Mouse (Mus musculus) adipocyte (in vitro differentiated cells): ENCODE results near the gene Tpst1.
"Not testable (repeated sequence)": the region's sequence is repeated elsewhere in the genome, so short reads cannot be mapped to it uniquely, and the experiment has no call there.

Source experiments
- DNase-seq: peaks from one replicate; pipeline ENCODE4 v3.0.0-alpha.2; 2016; ENCODE audit warnings: low spot score

Tpst1 gene

DNA sequence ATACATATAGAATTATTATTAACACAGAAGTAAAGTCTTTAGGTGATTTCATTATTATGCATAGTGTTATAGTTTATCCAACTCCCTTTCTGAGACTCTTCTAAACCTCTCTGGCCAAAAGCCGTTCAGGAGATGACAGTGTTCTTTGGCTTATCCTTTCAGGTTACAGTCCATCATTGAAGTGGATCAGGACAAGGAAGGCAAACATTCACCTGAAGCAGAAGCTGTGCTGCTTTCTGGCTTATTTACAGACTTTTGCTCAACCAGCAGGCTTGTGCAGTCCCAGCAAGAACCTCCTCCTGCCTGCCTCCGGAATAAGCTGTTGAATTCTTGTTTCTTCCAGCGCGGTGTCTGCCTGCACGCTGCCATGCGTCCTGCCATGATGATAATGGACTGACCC, at the start of gene Tpst1:
Gene Tpst1, plus strand, starts transcription at position 301 of the 400 bp plus-strand sequence.
- no peak for DNase-seq

DNA sequence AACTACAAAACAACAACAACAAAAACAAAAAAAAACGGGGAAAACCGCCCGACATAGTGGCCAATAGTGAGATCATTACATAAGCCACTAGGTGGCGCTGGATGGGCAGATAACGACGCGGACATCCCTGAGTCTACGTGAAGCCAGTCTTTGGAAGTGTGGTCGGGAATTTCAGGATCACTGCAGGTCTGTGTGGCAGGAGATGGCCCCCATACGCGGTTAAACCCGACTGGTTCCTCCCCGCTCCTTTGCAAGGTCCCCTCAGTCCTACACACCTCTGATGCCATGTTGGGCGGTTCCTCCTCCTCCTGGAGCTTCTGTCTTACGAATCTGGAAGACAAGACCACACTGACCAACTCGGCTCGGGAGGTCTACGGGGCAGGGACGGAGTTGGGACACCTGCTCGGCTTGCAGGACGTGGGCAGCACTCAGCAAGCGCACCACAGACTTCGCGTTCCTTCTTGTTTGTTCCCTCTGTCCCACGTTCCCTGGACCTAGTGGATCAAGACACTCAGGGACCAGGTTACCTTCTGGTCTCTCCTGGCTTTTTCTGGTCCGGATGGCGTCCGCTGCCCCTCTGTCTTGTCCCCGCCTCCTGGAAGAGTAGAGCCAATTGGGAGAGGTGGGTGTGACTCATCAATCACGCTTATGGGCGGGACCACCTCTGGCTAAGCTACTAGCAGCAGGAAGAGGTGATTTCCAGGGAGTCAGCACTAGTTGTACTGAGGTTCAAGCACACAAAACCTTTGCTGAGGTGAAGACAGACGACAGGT, 49.2 kb upstream of the Tpst1 start:
- DNase-seq = peak; percentile 98

DNA sequence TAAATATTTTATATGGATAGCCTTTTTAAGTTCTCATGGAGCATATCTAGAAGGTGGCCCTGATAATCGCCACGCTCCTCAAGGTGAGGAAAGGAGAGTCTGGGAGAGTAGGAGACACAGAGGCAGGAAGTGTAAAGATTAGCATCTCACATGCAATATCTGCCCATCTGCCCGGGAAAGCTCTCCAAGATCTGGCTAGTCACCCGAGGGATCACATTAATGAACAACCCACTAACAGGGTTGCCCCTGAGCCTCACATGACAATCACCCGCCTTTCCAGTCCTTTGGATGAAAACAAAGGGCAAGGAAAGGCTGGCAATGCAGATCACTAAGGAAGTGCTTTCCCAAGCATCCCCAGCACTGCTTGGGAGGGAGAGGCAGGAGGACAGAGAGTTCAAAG, 46.0 kb upstream of the Tpst1 start:
- DNase-seq = no peak

DNA sequence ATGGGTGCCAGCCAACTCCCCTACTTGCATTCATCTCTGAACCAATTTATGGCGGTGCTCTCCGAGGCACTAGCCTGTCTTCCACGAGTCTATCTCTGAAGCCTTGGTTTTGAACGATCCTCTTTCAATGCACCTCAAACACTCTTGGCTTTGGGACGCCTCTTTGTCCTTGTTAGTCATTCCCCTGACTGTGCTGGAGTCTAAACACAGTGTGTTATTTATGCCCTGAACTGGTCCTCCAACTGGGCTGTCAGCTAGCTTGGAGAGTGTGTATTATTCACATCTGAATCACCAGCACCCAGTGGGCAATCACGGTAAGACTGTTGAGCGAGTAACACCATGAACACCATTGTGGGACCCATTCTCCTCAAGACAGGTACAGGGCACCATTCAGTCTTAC, 45.4 kb upstream of the Tpst1 start:
- DNase-seq = no peak

DNA sequence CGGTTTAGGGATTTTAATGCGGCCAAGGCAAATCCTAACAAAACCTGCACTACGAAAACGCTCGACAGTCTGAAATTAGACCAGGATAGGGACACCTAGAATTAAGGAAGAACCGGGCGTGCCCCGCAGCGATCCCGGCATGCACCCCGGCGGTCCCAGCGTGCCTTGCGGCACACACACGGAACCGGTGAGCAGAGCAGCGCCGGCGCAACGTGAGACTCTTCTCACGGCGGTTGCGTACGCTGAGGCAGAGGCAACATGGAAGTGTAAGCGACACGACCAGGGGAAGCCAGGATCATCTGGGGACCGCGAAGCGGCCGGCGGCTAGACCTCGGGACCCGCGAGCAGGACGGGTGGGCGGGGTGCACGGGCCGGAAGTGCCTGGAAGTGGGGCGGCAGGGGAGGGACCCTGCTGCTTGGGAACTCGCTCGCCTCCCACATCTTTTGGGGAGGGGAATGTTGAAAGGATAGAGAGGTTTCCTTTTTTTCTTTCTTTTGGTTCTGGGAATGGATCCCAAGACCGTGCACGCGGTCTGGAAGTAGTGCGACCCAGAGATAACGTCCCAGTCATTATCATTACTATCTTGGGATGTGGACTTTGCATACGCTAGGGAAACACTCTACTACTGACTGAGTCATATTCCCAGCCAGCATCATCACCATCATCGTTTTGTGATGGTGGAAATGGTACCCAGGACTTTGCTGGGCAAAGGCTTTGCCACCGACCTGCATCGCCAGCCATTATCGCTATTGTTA, 43.8 kb upstream of the Tpst1 start, which contains the start of the genes Asl and Crcp:
Gene Asl, minus strand, starts transcription at position 106 of the 756 bp plus-strand sequence.
Gene Crcp, plus strand, starts transcription at position 149 of the 756 bp plus-strand sequence.
- DNase-seq = peak; percentile 77

DNA sequence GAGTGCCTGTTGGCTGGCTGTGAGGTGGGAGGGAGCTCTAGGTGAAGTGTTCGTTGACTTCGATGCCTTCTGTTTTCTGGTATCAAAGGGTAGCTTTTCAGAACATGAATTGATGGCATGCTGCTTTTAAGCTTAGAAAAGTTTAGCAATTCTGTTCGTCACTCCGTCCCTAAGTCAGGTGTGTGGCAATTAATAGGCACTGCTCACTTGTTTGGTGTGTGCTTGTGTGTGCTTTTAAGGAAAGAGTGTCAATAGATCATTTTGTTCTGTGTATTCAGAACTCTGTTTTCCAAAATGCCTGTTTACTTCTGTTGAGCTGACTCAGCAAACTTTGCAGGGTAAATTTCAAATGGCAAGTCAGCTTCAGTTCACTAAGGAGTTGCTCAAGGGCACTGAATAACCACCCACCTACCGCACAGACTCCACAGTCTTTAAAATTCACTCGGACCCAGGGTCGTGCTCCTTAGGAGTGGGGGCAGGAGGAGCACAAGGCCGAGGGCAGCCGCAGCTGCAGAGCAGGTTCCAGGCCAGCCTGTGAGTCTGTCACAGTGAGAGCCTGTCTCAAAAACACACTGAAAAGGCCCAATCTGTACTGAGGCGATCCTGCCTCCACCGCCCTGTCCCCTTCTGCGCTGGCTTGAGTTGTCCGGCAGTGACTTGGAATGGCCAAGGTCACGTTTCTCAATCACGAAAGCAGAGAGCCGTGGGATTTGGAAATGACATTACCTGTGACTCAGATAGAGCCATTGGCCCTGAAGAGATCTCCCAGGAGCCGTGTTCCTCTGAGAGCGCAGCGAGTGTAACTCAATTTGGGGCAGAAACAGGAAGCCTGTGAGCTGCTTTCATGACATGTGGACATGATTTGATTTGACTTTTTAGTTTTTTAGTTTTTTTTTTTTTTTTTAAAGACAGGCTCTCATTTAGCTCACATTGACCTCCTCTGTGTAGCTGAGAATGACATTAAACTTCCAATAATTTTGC, 41.4 kb upstream of the Tpst1 start:
- no peak for DNase-seq

DNA sequence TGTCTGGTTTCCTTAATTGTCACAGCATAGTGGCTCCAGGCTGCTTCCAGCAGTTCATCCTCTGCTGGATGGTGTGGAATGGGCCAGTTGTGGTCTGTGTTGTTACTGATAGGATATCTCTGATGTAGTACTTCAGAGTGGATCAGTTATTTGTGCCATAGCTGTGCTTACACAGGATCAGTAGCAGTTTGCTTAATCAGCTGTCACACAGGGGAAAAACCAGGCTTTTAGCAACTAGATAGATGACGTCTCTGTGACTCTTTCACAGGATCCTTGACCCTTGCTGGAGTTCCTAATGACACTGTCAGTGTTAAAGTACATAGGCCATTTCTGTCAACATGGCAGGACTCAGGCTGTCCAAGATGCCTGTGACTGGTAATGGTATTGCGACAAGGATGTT, 39.3 kb upstream of the Tpst1 start:
- no peak for DNase-seq

DNA sequence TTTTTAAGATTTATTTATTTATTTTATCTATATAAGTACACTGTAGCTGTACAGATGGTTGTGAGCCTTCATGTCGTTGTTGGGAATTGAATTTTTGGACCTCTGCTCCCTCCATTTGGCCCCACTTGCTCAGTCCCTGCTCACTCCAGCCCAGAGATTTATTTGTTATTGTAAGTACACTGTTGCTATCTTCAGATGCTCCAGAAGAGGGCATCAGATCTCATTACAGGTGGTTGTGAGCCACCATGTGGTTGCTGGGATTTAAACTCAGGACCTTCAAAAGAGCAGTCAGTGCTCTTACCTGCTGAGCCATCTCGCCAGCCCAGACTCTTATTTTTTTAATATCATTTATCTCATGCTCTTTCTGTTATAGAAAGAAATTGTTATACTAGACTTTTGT, 36.8 kb upstream of the Tpst1 start:
- DNase-seq = not testable (repeated sequence)

DNA sequence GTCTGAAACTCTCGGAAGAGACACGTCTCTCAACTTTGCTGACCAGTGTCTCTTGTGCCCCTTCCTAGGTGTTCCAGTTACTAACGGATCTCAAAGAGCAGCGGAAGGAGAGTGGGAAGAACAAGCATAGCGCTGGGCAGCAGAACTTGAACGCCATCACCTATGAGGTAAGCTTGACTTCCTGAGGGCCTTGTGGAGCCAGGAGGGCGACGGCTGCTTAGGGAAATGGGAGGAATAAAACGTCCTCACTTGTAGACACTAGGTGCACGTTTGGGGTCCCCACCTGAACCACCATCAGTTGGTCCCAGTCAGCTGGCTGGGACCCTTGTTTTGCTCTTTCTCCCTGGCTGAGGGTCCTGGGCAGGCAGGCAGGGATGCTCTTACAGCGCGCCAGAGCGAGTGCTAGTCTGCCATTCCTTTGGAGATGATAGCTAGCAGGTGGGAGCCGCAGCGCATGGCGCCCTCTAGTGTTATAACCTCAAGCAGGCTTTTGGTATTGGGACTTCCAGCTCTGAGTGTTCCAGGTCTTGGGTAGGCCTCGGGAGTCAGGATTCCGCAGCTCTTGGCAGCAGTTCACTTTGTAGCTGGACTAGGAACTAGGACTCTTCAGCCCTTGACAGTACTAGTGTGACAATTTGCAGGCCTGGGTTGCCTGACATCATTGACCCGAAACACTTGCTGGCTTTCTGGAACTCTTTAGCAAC, 35.2 kb upstream of the Tpst1 start:
- peak; percentile 79 for DNase-seq

DNA sequence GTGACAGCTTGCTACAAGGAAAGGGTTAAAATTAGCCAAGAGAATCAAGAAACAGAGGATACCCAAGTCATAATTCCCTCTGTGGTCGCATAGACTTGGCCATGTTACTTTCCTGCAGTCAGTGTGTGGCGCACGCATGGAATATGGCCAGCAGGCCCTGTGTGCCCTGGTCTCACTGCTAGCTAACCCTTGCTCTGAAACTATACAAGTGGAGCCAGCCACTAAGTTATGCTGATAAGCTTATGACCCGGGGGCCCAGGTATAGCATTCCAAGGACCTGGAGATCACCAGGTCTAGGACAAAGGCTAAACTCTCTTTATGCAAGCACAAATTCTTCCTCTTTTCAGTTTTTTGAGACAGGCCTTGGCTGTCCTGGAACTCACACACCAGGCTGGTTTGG, 32.3 kb upstream of the Tpst1 start:
- DNase-seq = no peak

DNA sequence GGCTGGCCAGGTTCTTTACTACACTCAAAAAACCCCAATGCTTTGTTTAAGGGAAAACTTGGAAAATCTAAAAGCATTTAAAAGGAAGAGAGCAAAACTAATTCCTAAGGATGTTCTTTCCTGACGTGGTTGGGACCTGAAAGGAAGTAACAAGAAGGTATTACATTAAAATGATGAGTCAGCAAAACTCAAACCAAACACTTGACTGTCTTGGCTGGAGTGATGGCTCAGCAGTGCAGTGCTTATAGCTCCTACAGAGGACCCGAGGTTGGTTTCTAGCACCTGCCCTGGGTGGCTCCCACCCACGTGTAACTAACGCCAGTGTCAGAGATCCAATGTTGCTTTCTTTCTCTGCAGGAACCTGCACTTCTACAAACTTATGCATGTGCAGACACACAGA, 31.9 kb upstream of the Tpst1 start:
- DNase-seq = no peak

DNA sequence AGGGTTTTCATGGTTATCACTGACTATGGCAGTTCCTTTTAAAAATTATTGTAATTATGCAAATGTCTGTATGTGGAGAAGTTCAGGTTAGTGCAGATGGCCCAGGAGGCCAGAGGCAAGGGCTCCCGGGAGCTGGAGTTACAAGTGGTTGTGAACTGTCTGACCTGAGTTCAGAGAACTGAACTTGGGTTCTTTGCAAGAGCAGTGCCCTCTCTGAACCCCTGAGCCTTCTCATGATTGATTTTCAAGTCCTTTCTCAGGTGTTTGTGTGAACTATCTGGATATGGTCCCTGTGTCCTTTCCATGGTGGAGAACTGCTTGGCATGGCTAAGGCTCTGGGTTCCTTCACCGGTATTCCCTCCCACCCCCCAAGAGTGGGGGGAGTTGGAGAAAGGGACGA, 29.4 kb upstream of the Tpst1 start:
- peak; percentile 46 for DNase-seq

DNA sequence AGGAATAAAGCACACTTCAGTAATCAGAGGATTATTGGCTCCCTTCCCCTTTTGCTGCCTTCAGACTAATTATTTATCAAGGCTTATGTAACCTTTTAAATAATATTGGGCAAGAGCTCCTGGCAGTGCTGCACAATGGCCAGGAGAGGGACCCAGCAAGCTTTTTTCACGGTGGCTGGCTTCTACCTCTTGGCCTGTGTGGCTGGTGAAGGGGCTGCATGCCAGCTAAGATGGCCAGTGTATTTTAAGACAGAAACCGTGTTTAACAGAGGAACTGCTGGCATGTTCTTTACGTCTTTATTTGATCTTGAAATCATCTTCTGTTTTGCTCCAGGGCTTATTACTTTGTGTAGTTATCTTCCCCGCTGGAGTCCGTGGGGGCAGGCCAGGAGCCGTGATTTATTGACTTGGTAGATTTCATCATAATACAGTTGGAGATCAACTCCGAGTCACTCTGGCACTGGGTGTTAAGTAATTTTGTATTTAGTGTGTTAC, 28.9 kb upstream of the Tpst1 start:
- DNase-seq = peak; percentile 96

DNA sequence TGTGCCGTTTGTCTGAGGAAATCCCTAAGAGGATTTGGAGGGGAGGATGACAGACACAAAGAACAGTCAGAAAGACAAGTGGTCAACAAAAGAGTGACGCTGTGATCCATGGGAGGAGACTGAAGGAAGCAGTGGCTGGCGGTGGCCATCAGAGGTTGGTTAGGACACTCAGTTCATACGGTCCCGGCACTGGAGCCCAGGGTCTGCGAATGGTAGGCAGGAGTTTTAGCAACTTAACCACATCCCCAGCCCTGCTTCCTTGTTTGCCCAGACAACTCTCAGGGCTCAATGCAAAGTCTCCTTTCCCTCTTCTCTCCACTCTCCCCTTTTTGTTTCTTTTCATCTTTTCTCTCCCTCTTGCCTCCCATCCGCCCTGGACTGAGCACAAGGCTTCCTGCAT, 27.0 kb upstream of the Tpst1 start:
- no peak for DNase-seq

DNA sequence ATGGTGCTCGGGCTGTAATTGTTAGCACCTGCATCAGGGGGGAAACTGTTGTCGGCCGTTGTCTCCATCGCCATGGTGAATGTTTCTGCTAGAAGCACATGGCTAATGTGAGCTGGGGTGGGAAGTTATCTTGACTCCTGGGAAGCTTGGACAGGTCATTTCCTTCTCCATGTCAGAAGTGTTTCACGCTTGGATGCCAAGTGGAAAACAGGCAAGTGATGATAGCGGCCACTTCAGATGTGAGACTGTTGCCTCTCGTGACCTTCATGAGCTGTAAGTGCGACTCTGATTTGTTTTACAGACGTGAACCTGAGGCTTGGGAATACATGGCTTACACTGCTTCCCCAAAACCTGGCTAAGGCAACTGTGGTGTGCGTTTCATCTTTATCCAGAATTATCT, 26.5 kb upstream of the Tpst1 start:
- no peak for DNase-seq

DNA sequence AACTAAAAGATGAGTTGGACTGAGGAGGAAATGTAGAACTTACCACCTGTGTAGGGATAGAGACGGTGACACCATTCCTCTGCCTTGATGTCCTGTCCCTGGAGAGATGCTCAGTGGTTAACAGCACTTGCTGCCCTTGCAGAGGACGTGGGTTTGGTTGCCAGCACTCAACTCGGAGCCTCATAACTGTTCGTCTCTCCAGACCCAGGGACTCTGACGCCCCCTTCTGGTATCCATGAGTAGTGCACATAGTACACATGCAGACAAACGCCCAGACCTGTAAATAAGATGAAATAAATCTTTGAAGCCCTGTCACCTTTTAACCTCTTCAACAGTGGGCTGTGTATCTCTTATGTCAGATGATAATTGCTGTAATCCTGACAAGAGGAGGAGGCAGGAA, 26.1 kb upstream of the Tpst1 start:
- DNase-seq = no peak

DNA sequence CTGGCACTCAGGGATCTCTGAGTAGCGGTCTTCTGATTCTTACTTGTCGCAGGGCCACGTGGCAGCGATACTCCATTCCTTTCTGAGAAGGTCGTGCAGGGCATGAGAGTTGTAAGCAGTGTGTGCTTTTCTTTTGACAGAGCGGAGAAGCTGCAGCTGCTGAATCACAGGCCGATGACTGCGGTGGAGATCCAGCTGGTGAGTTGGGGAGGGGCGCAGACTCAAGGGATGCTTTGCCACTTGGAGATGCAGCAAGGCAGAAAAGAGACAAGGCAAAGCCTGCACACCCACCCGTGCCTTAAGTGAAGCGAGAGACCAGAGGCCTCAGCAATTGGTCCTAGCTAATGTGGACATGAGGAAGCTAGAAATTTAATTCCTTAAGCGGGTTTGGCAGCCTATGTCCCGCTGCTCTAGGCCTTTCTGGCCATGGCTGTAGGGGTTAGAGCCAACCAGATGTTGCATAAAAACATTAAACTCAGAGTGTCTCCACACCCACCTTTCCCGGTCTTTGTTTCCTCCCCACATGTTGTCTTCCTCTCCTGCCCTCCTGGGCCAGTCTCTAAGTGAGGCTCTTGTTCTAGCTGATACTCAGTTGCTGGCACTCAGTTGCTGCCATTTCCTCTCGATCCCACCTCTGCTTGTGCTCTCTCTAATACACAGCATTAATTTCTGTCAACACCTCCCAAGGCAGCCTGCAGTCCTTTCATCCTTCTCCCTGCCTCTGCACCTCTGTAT, 24.2 kb upstream of the Tpst1 start:
- DNase-seq = no peak

DNA sequence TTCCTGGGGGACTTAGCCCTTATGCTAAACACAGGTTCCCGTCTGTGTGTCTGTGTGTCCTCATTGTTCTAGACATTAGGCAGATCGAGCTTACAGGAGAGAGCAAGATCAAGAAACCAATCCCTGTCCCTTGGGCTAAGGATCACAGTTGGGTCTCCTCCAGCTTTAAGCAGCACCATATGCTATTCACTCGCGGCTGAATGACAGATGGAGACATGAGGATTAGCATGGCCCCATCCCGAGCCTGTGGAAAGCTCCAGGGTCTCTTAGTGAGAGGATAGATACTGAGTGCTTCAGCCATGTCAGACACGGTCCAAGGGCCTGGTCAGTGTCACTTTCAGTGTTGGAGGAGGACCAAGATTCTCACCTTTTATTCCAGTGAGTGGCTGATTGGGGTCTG, 22.7 kb upstream of the Tpst1 start:
- no peak for DNase-seq

DNA sequence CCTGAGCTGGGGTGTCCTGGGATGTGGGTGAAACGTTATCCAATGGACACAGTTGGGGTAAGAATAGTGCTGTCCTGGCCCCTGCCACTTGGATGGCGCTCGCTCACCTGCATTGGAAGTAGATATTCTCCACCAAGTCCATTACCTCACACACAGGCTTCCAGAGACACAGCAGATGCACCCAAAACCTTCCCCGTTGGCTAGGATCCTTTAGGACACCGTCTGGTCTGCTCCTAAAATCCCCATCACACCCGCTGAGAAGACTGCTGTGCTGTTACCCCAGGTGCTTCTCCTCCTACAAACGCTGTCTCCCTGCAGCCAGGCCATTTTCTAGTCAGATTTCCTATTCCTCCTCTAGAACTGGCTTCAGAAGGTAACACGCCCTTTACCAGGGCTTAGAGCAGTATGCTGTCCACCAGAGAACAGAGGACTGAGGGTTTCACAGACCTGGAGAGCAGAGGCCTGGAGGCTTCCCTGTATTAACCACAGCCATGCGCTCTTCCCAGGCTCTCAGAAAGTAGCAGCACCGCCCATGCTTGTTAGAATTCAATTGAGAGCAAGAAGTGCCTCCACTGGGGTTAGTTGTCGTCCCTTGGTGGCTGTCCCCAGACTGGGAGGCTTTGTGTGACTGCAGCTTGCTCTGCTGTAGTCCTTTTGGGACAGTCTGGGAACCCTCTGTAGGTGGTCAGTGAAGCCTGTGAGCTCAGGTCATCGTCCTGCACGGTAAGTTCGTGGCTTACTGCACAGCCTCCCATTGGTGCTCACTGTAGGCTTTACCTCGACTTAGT, 21.9 kb upstream of the Tpst1 start:
- no peak for DNase-seq

DNA sequence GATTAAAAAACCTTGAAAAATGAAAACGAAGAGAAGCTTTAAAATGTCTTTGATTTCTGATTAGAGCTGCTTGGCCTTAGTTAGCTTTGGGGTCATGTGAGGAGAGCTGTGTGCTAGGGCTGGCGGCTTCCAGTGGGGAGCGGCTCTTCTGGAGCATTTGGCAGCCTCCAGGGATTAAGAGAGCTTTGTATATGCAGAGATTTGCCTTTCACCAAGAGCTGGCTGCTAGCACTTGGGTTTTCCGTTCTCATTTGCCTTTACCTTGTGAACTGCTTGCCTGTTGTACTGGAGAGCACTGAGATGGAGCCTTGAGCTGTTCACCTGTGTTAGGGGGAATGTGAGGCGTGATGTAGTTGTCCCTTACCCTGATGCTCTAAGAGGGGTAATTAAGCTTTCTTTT, 20.6 kb upstream of the Tpst1 start:
- peak; percentile 65 for DNase-seq
